Mouse (Mus musculus) testis, adult 2 months (tissue): ENCODE results near the gene Nrarp.

ENCODE experiments used
- CTCF ChIP-seq: fragments of 200-500 bp; IDR thresholded peaks from 2 replicates; pipeline ENCODE4 v1.5.1; 2012; ENCODE audit warnings: low read depth, mild to moderate bottlenecking, inconsistent platforms, low read length, moderate library complexity; ENCODE audit not compliant: control insufficient read depth, insufficient read depth, insufficient replicate concordance
- POLR2A ChIP-seq: fragments of 200-500 bp; IDR thresholded peaks from 2 replicates; pipeline ENCODE4 v1.6.1; 2012; ENCODE audit warnings: low read depth, mild to moderate bottlenecking, inconsistent platforms, low read length, moderate library complexity; ENCODE audit not compliant: control insufficient read depth

DNA sequence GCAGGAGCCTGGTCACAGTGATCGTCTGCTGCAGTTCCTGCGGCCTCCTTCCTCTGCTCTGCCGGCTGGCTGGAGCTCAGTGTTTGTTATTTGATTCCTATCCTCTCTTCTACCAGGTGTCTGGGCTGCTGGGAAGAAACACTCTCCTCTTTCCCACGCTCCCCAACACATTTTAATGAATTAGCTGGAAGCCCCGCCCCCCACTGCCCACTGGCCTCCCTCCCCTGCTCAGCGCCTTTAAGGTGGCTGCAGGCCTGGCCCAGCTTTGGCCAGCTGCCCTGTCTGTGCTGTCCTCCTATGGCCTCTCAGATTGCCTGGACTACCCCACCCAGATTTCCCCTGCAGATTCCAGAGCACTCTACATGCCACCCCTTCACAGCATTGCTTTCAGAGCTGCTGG, 2.9 kb upstream of the Nrarp start:
- TF ChIP-seq CTCF (no peak), POLR2A (no peak)
